Mouse (Mus musculus): ENCODE measurements around the gene Lrrfip1. TPM values are rescaled to one million over a fixed set of nuclear protein-coding genes. Genes with fewer than 3 reads are reported as not detected.

The Lrrfip1 gene
- polyA plus RNA-seq, 1 experiment = 97.2 TPM

- Histone ChIP-seq H3K4me3 (ENCODE audit: low read depth, low read length) (no peak overlapping the region), H3K9ac (ENCODE audit: low read depth, poor library complexity, severe bottlenecking) (no peak overlapping the region), H3K4me1 (ENCODE audit: control insufficient read depth, insufficient read depth, low read length) (no peaks in the 10 kb centered on the region), H3K27me3 (ENCODE audit: control insufficient read depth, insufficient read depth, low read length, poor library complexity, severe bottlenecking) (no peaks in the 10 kb centered on the region), H3K27ac (ENCODE audit: insufficient read depth, low read length) (no peak overlapping the region), H3K36me3 (ENCODE audit: control insufficient read depth, insufficient read depth, low read length, poor library complexity, severe bottlenecking) (no peaks in the 10 kb centered on the region), H3K9me3 (replicated peaks; ENCODE audit: control insufficient read depth, insufficient read depth, low read length, poor library complexity, severe bottlenecking) (no peaks in the 10 kb centered on the region)
- TF ChIP-seq POLR2A (IDR thresholded peaks at IDR 0.05; ENCODE audit: insufficient read depth, low read length) (no peak), EP300 (IDR thresholded peaks at IDR 0.05; ENCODE audit: insufficient read depth, low read depth, low read length) (no peak), CTCF (IDR thresholded peaks at IDR 0.05; ENCODE audit: low read depth, low read length) (no peak)
Measured at GRCm38 (mm10) chr1:91008746-91009145, 10.2 kb downstream of the Lrrfip1 start.

GRCm38 (mm10) chr1:91009266-91009665, 10.7 kb downstream of the Lrrfip1 start:
- Histone ChIP-seq H3K9me3 (replicated peaks; ENCODE audit: control insufficient read depth, insufficient read depth, low read length, poor library complexity, severe bottlenecking) (no peaks in the 10 kb centered on the region), H3K27ac (ENCODE audit: insufficient read depth, low read length) (no peak overlapping the region), H3K27me3 (ENCODE audit: control insufficient read depth, insufficient read depth, low read length, poor library complexity, severe bottlenecking) (no peaks in the 10 kb centered on the region), H3K4me3 (ENCODE audit: low read depth, low read length) (no peak overlapping the region), H3K4me1 (ENCODE audit: control insufficient read depth, insufficient read depth, low read length) (no peaks in the 10 kb centered on the region), H3K36me3 (ENCODE audit: control insufficient read depth, insufficient read depth, low read length, poor library complexity, severe bottlenecking) (no peaks in the 10 kb centered on the region), H3K9ac (ENCODE audit: low read depth, poor library complexity, severe bottlenecking) (no peak overlapping the region)
- TF ChIP-seq CTCF (IDR thresholded peaks at IDR 0.05; ENCODE audit: low read depth, low read length) (no peak), POLR2A (IDR thresholded peaks at IDR 0.05; ENCODE audit: insufficient read depth, low read length) (no peak), EP300 (IDR thresholded peaks at IDR 0.05; ENCODE audit: insufficient read depth, low read depth, low read length) (no peak)

- TF ChIP-seq EP300 (IDR thresholded peaks at IDR 0.05; ENCODE audit: insufficient read depth, low read depth, low read length) (no peak), CTCF (IDR thresholded peaks at IDR 0.05; ENCODE audit: low read depth, low read length) (no peak), POLR2A (IDR thresholded peaks at IDR 0.05; ENCODE audit: insufficient read depth, low read length) (no peak)
- Histone ChIP-seq H3K9ac (ENCODE audit: low read depth, poor library complexity, severe bottlenecking) (no peak overlapping the region), H3K9me3 (replicated peaks; ENCODE audit: control insufficient read depth, insufficient read depth, low read length, poor library complexity, severe bottlenecking) (no peaks in the 10 kb centered on the region), H3K27ac (ENCODE audit: insufficient read depth, low read length) (no peak overlapping the region), H3K4me3 (ENCODE audit: low read depth, low read length) (no peak overlapping the region), H3K4me1 (ENCODE audit: control insufficient read depth, insufficient read depth, low read length) (no peaks in the 10 kb centered on the region), H3K27me3 (ENCODE audit: control insufficient read depth, insufficient read depth, low read length, poor library complexity, severe bottlenecking) (no peaks in the 10 kb centered on the region), H3K36me3 (ENCODE audit: control insufficient read depth, insufficient read depth, low read length, poor library complexity, severe bottlenecking) (no peaks in the 10 kb centered on the region)
Measured at GRCm38 (mm10) chr1:91010216-91010615, 11.7 kb downstream of the Lrrfip1 start.

GRCm38 (mm10) chr1:91010716-91011115, 12.2 kb downstream of the Lrrfip1 start:
- H3K9ac ChIP-seq (ENCODE audit: low read depth, poor library complexity, severe bottlenecking) = no peak overlapping the region
- no peaks in the 10 kb centered on the region for H3K4me1 ChIP-seq (ENCODE audit: control insufficient read depth, insufficient read depth, low read length)
- TF ChIP-seq POLR2A (IDR thresholded peaks at IDR 0.05; ENCODE audit: insufficient read depth, low read length) = no peak
- H3K27ac ChIP-seq (ENCODE audit: insufficient read depth, low read length) = no peak overlapping the region
- H3K36me3 ChIP-seq (ENCODE audit: control insufficient read depth, insufficient read depth, low read length, poor library complexity, severe bottlenecking) = no peaks in the 10 kb centered on the region
- H3K27me3 ChIP-seq (ENCODE audit: control insufficient read depth, insufficient read depth, low read length, poor library complexity, severe bottlenecking) = no peaks in the 10 kb centered on the region
- H3K4me3 ChIP-seq (ENCODE audit: low read depth, low read length) = no peak overlapping the region
- no peaks in the 10 kb centered on the region for H3K9me3 ChIP-seq (replicated peaks; ENCODE audit: control insufficient read depth, insufficient read depth, low read length, poor library complexity, severe bottlenecking)

- no peak overlapping the region for H3K27ac ChIP-seq (ENCODE audit: insufficient read depth, low read length)
- H3K27me3 ChIP-seq (ENCODE audit: control insufficient read depth, insufficient read depth, low read length, poor library complexity, severe bottlenecking) = no peaks in the 10 kb centered on the region
- H3K9ac ChIP-seq (ENCODE audit: low read depth, poor library complexity, severe bottlenecking) = no peak overlapping the region
- H3K4me3 ChIP-seq (ENCODE audit: low read depth, low read length) = no peak overlapping the region
- TF ChIP-seq CTCF (IDR thresholded peaks at IDR 0.05; ENCODE audit: low read depth, low read length) = no peak
- no peak for TF ChIP-seq POLR2A (IDR thresholded peaks at IDR 0.05; ENCODE audit: insufficient read depth, low read length)
- TF ChIP-seq EP300 (IDR thresholded peaks at IDR 0.05; ENCODE audit: insufficient read depth, low read depth, low read length) = no peak
- H3K4me1 ChIP-seq (ENCODE audit: control insufficient read depth, insufficient read depth, low read length) = no peaks in the 10 kb centered on the region
- no peaks in the 10 kb centered on the region for H3K9me3 ChIP-seq (replicated peaks; ENCODE audit: control insufficient read depth, insufficient read depth, low read length, poor library complexity, severe bottlenecking)
- H3K36me3 ChIP-seq (ENCODE audit: control insufficient read depth, insufficient read depth, low read length, poor library complexity, severe bottlenecking) = no peaks in the 10 kb centered on the region
Measured at GRCm38 (mm10) chr1:91011336-91011735, 12.8 kb downstream of the Lrrfip1 start.

GRCm38 (mm10) chr1:91013803-91014202, 15.3 kb downstream of the Lrrfip1 start:
- Histone ChIP-seq H3K27me3 (ENCODE audit: control insufficient read depth, insufficient read depth, low read length, poor library complexity, severe bottlenecking) (no peaks in the 10 kb centered on the region), H3K27ac (ENCODE audit: insufficient read depth, low read length) (no peak overlapping the region), H3K36me3 (ENCODE audit: control insufficient read depth, insufficient read depth, low read length, poor library complexity, severe bottlenecking) (no peaks in the 10 kb centered on the region), H3K9ac (ENCODE audit: low read depth, poor library complexity, severe bottlenecking) (no peak overlapping the region), H3K9me3 (replicated peaks; ENCODE audit: control insufficient read depth, insufficient read depth, low read length, poor library complexity, severe bottlenecking) (no peaks in the 10 kb centered on the region), H3K4me1 (ENCODE audit: control insufficient read depth, insufficient read depth, low read length) (no peaks in the 10 kb centered on the region), H3K4me3 (ENCODE audit: low read depth, low read length) (no peak overlapping the region)
- no peak for TF ChIP-seq EP300 (IDR thresholded peaks at IDR 0.05; ENCODE audit: insufficient read depth, low read depth, low read length)
- TF ChIP-seq POLR2A (IDR thresholded peaks at IDR 0.05; ENCODE audit: insufficient read depth, low read length) = no peak
- TF ChIP-seq CTCF (IDR thresholded peaks at IDR 0.05; ENCODE audit: low read depth, low read length) = no peak

Data from ES-Bruce4 (cell line).